Comparison of ENCODE assay signal across 25 mouse cellular contexts in genomic region chr9:28211877-28212276, GRCm38 (mm10).
DNase-seq lines count a peak whose midpoint lies in the region; ATAC-seq and TF ChIP-seq lines count a peak whose summit lies in the region.
"Had no signal": no experiment of that assay in that cellular context is flagged by ENCODE, and none has a peak within 500 bp of the region (broad histone marks: within the 10 kb centered on the region; RNA-seq: fewer than 3 reads in every experiment).

No protein-coding gene starts in this region.

- peak; percentile 0 for DNase-seq in kidney, postnatal 0 days (ENCODE audit: low spot score)
- no peak for DNase-seq in kidney, postnatal 36 days
- DNase-seq in retina, postnatal 1 day: peak; percentile 3
- DNase-seq in retina, embryonic 14.5 days (ENCODE audit: low spot score): no peak
- no peak for DNase-seq in cerebellum, postnatal 36 days
- no peak for DNase-seq in lung, postnatal 14 days
- DNase-seq: adrenal gland, postnatal 25 days; cerebellum, adult 18-20 months; cerebellum, postnatal 10 days; heart, adult 2 months; heart, postnatal 4 days; kidney, adult 9 months; kidney, postnatal 14 days; left cerebral cortex, postnatal 4 days; liver, postnatal 0 days; right cerebral cortex, postnatal 4 days; thymus, adult 2 months; thymus, postnatal 36 days had no signal

- ATAC-seq in kidney, postnatal 0 days (replicated peaks; ENCODE audit: low FRiP score, low read depth): no peak
- peak; percentile 85 for ATAC-seq in forebrain, embryonic 16.5 days
- ATAC-seq: intestine, postnatal 0 days; liver, embryonic 12.5 days; liver, postnatal 0 days had no signal

- no peaks in the 10 kb centered on the region for H3K4me1 ChIP-seq in kidney, postnatal 0 days (replicated peaks; ENCODE audit: insufficient read depth, low read length)
- H3K4me1 ChIP-seq in forebrain, embryonic 16.5 days (replicated peaks; ENCODE audit: control insufficient read depth, insufficient read depth, low read length): peaks cover 13% of the 10 kb centered on the region
- H3K4me1 ChIP-seq: heart, embryonic 12.5 days; liver, embryonic 12.5 days had no signal

- no peaks in the 10 kb centered on the region for H3K27me3 ChIP-seq in kidney, postnatal 0 days (ENCODE audit: insufficient read depth, low read length)
- no peaks in the 10 kb centered on the region for H3K27me3 ChIP-seq in forebrain, embryonic 16.5 days (replicated peaks; ENCODE audit: control insufficient read depth, insufficient read depth, low read length)
- H3K27me3 ChIP-seq: heart, embryonic 12.5 days; liver, embryonic 12.5 days; neural tube, embryonic 15.5 days had no signal

- 54% methylated on average over 1 of the region's 1 CpGs for WGBS in kidney, postnatal 0 days
- WGBS in forebrain, embryonic 16.5 days: 8% methylated on average over 1 of the region's 1 CpGs

- no peak overlapping the region for H3K4me3 ChIP-seq in kidney, postnatal 0 days (replicated peaks; ENCODE audit: low read depth, low read length)
- H3K4me3 ChIP-seq in forebrain, embryonic 16.5 days (replicated peaks; ENCODE audit: low read length): no peak overlapping the region
- H3K4me3 ChIP-seq: heart, adult 2 months; heart, embryonic 12.5 days; liver, embryonic 12.5 days; neural tube, embryonic 15.5 days had no signal

- no peak overlapping the region for H3K9ac ChIP-seq in kidney, postnatal 0 days (ENCODE audit: low read depth, low read length)
- H3K9ac ChIP-seq in forebrain, embryonic 16.5 days (replicated peaks; ENCODE audit: low read depth, low read length): no peak overlapping the region
- H3K9ac ChIP-seq: heart, embryonic 12.5 days; hindbrain, embryonic 14.5 days; liver, embryonic 12.5 days; liver, postnatal 0 days; neural tube, embryonic 15.5 days had no signal

- no peak overlapping the region for H3K4me2 ChIP-seq in kidney, postnatal 0 days (ENCODE audit: low read length)
- no peak overlapping the region for H3K4me2 ChIP-seq in forebrain, embryonic 16.5 days (ENCODE audit: low read length)
- H3K4me2 ChIP-seq: heart, embryonic 12.5 days; hindbrain, embryonic 14.5 days; liver, embryonic 12.5 days; neural tube, embryonic 15.5 days had no signal

- H3K27ac ChIP-seq in kidney, postnatal 0 days: no peak overlapping the region
- H3K27ac ChIP-seq in forebrain, embryonic 16.5 days (ENCODE audit: low read length): no peak overlapping the region
- H3K27ac ChIP-seq: heart, adult 2 months; hindbrain, embryonic 14.5 days; liver, embryonic 12.5 days; macrophage; neural tube, embryonic 15.5 days had no signal

- H3K36me3 ChIP-seq in kidney, postnatal 0 days (ENCODE audit: insufficient read depth, low read length): no peaks in the 10 kb centered on the region
- H3K36me3 ChIP-seq in forebrain, embryonic 16.5 days (ENCODE audit: control insufficient read depth, insufficient read depth): no peaks in the 10 kb centered on the region
- H3K36me3 ChIP-seq: heart, embryonic 12.5 days; liver, embryonic 12.5 days; neural tube, embryonic 15.5 days had no signal

- no peak for TF ChIP-seq CTCF in kidney, postnatal 0 days (IDR thresholded peaks at IDR 0.05; ENCODE audit: low read depth)

- H3K9me3 ChIP-seq in kidney, postnatal 0 days (replicated peaks; ENCODE audit: low read length): no peaks in the 10 kb centered on the region
- H3K9me3 ChIP-seq in forebrain, embryonic 16.5 days (ENCODE audit: control insufficient read depth, low read length): no peaks in the 10 kb centered on the region
- H3K9me3 ChIP-seq: heart, embryonic 12.5 days; liver, embryonic 12.5 days; neural tube, embryonic 15.5 days had no signal

Comparison
In these comparisons a context has a peak if more than half of its experiments do, and no peak if none do; other contexts are left out.
1. DNase-seq: peak in kidney, postnatal 0 days (single experiment) and retina, postnatal 1 day (single experiment); none in kidney, postnatal 36 days (0 of 2), retina, embryonic 14.5 days (single experiment), cerebellum, postnatal 36 days (0 of 2) and lung, postnatal 14 days (single experiment).